Mouse (Mus musculus) cerebellum, postnatal 14 days (tissue): ENCODE measurements around the gene Lrrc57.
"Not testable (repeated sequence)": the region's sequence is repeated elsewhere in the genome, so short reads cannot be mapped to it uniquely, and the experiment has no call there.

Experiments used
- DNase-seq, 2 experiments: peaks; one replicate each; pipeline ENCODE4 v3.0.0; 2021; ENCODE audit warnings: mixed read lengths in 2 of 2

The Lrrc57 gene

DNA sequence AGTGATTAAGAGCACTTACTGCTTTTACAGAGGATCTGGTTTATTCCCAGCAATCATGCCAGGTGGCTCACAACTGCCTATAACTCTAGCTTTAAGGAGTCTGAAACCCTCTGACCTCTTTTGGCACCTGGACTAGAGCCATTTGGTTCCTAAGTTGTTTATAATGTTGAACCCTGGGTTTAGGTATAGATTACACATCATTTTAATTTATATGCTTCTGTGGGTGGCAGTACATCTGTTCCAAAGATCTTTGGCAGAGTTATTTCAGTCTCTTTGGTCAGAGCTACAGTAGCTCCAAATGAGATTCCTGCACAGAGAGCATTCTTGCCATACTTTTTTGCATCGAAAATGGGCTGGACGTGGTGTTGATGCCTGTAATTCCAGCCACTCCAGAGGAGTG is 11.6 kb downstream of the Lrrc57 start:
- DNase-seq = no peak

GRCm38 (mm10) chr2:120592227-120592626 is 17.1 kb downstream of the Lrrc57 start:
- DNase-seq = no peak

- DNase-seq = no peak
These were observed 19.6 kb downstream of the Lrrc57 start for GRCm38 (mm10) chr2:120589759-120590158.

DNA sequence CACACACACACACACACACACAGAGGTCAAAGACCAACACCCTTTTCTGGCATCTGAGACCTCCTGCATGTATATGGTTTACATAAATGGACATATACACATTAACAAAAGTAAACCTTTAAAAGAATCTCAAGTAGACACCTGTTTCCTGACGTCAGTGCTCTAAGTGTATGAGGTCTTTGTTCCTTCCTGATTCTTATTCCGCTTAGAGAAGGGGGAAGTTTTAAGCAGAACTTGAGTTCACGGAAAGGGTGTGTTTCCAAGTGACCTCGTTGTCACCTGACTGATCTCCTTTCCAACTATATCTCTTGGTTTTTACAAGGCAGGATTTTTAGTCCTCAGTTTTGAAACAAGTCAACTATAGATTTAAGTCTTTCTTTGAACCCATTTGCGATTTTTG is 31.0 kb downstream of the Lrrc57 start:
- DNase-seq = no peak

- DNase-seq = no peak
These were observed 31.5 kb downstream of the Lrrc57 start for GRCm38 (mm10) chr2:120577799-120578198.

DNA sequence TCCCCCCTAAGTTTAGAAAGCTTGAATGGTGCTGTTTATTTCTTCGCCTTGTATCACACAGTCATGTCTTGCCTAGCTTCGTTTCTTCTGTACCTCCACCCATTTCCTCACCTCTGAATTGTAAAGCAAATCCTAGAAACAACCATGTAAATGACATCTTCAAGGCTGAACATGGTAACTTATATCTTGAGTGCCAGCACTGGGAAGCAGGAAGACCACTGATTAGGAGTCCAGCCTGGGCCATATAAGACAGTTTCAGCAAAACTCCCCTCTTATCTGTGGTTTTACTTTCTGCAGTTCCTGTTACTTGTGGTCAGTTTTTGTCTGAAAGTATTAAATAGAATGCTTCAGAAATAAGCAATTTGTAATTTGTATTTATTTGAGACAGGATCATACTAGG is 33.3 kb downstream of the Lrrc57 start:
- DNase-seq = no peak

GRCm38 (mm10) chr2:120575121-120575520 is 34.2 kb downstream of the Lrrc57 start:
- DNase-seq = no peak

GRCm38 (mm10) chr2:120572161-120572560 is 37.2 kb downstream of the Lrrc57 start:
- DNase-seq = not testable (repeated sequence)

GRCm38 (mm10) chr2:120571081-120571480 is 38.2 kb downstream of the Lrrc57 start:
- DNase-seq = no peak

- DNase-seq = no peak
These were observed 41.5 kb downstream of the Lrrc57 start for GRCm38 (mm10) chr2:120567798-120568320.

GRCm38 (mm10) chr2:120566886-120567797 is 42.2 kb downstream of the Lrrc57 start, which contains the start of gene Snap23:
Gene Snap23, plus strand, starts transcription at chr2:120567671.
- DNase-seq = peak; percentile 92 to 97

GRCm38 (mm10) chr2:120565363-120565762 is 44.0 kb downstream of the Lrrc57 start:
- DNase-seq = no peak

DNA sequence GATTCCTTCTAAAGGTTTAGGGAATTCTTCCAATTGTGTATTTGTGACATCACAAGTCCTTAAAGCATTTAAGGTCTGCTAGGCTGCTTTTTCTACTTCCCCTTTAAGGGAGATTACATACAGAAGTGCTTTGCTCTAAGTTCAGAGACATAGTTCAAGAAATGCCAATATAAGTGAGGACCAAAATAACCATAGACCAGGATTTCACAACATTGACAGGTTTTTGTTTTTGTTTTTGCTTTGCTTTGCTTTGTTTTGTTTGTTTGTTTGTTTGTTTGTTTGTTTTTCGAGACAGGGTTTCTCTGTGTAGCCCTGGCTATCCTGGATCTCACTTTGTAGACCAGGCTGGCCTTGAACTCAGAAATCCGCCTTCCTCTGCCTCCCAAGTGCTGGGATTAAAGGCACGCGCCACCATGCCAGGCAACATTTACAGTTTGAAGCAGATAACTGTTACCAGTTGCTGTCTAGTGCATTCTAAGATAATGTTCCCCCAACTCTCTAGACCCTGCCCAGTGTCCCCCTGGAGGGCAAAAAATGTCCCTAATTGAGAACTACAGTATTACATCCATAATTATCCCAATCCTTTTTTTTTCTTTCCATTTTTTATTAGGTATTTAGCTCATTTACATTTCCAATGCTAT is 44.7 kb downstream of the Lrrc57 start:
- not testable (repeated sequence) for DNase-seq

GRCm38 (mm10) chr2:120563235-120563990 is 45.9 kb downstream of the Lrrc57 start, which contains the start of gene Zfp106:
Gene Zfp106, minus strand, starts transcription at chr2:120563843.
- DNase-seq = peak; percentile 89 to 91

- no peak for DNase-seq
These were observed 46.5 kb downstream of the Lrrc57 start for GRCm38 (mm10) chr2:120562859-120563234.

GRCm38 (mm10) chr2:120561524-120561923 is 47.8 kb downstream of the Lrrc57 start:
- no peak for DNase-seq

DNA sequence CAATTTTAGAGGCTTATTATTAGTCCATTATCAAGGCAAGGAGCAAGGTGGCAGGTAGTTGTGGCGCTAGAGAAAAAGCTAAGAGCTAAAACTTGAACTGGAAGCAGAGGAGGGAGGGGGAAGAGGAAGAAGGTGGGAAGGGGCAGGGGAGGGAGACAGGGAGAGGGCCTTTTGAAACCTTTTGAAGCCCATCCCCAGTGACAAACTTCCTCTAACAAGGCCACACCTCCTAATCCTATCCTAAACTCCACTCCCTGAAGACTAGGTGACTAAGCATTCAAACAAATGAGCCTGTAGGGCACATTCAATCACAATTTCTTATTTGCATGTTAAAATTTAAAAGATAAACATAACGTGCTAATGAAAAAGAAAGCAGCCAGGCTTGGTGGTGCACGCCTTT is 50.5 kb downstream of the Lrrc57 start:
- no peak for DNase-seq

GRCm38 (mm10) chr2:120556868-120557267 is 52.5 kb downstream of the Lrrc57 start:
- DNase-seq = no peak
